Mouse (Mus musculus) megakaryocyte-erythroid progenitor cell, adult 5-6 weeks (primary cell): ENCODE data around the gene Eif3b. TPM values are rescaled to one million over a fixed set of nuclear protein-coding genes. Genes with fewer than 3 reads are reported as not detected.

ENCODE experiments used
- ATAC-seq: replicated peaks from 2 replicates; pipeline ENCODE4 v1.8.0; 2016; ENCODE audit warnings: mild to moderate bottlenecking, inconsistent platforms; ENCODE audit not compliant: severe bottlenecking, poor library complexity, low FRiP score, low TSS enrichment
- total RNA-seq, 2 experiments: library from RNA; stranded (forward) in 1 of 2; stranded (reverse) in 1 of 2; fragments of 200-1000, 215-1000 nt in 1 of 2; fragments of >200 nt in 1 of 2; fragmentation: Nextera tagmentation in 1 of 2; gene quantifications; 2 replicates each; pipeline ENCODE4 v1.2.3; 2014 to 2017

The Eif3b gene
- total RNA-seq (2014; fragmentation: Nextera tagmentation) (262 and 301 TPM in 2 replicates), total RNA-seq (2017) (239 and 260 TPM in 2 replicates)

DNA sequence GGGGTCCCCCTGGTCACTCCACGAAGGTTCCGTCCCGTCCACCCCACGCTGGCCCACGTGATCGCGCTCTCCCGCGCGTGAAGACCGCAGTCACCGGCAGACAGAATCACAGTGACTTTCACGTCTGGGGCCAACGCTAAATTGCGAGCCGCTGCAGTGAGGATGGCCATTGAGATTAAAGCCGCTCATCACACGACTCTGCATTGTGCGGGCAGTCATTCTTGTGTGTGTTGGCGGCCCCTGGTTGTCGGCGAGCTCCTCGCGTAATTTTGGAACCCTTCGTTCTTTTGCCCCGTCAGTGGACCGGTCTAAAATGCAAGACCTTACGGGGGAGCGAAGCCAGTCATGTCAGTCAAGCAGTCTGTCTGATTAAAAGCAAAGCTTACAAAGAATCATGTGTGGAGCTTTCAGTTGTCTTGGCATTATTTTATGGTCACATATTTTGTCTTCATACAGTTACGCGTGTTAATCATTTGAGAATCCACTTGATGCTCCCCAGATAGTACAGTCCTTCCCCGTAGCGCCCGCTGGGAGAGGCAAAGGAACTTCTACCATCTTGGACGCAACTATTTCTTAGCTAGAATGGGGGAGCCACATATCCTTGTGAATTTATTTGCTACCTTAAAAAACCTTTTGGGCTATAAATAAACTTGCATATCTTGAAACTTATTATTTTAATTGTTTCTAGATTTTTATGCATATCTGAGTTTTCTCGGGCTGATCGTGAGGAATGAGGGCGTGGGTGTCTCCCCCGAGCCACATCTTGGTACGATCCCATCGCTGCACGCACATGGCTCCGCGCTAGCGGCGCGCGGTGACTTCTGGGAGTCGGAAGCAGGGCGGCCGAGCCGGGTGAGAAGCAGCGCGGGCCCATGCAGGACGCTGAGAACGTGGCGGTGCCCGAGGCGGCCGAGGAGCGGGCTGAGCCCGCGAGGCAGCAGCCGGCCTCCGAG lies at the start of gene Eif3b:
Gene Eif3b, plus strand, starts transcription at position 840 of the 953 bp plus-strand sequence.
- peak; percentile 77 for ATAC-seq

DNA sequence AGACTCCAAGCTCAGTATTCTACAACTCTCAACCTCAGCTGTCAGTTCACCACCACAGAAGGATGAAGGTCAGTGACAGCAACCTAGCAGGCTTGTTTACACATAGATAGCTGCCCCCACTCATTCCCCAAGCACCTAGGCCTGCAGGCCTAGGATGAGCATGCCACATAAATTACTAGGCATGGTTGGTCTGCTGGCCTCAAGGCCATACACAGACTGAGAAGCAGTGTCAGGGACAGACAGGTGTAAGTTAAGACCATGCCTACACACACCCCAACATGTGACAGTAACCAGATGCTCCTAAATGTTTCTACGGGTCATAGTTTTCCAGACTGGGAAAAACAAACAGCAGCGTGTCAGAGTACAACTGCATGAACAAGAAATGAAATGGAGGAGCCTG lies 49.7 kb upstream of the Eif3b start:
- ATAC-seq = no peak

DNA sequence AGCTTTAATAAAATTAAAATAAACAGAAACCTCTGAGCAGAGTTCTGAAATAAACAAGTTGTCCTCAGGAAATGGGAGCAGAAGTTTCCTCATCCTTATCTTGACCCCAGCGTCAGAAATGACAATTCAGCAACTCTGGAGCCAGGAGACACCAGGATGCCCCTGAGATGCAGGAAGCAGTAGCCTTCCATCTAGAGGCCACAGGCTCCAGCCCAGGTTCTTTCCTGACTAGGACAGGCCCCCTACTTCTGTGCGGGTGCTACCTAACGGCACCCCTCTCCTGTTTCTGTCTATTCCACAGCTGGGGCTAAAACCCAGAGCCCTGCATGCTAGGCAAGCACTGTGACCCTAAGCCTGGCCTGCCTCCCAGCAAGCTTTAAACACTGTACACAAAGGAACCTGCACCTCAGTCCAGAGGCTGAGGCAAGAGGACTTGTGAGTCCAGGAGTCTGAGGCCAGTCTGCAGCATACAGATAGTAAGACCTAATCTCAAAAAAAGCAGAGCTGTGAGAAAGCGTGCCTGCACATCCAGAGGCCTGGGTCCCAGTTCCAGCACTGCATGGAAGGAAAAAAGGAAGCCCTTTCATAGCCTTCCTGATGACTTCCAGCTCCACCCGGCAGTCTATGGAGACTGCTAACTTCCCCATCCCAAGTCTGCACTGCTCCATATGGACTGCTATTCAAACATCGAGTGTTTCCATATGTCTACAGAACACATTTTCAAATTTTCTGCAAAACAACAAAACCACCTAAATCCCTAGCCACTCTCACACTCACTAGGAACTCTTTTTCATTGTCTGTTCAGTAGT lies 48.5 kb upstream of the Eif3b start:
- peak; percentile 48 for ATAC-seq

DNA sequence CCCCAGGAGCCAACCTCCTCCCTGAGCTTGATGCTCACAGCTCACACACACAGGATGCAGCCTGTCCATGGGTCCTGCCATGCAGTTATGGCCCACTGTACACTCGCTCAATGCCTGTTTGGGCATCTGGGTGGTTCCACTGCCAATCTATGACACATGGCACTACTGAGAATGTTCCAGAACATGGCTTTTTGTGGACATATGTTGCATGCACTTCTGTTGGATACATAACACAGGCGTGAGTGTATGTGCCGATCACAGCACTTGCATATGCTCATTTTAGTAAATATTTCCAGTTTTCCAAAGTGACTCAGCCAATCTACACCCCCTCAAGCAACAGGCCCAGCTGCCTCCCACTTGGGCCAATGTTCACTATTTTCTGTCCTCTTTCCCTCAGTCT lies 47.5 kb upstream of the Eif3b start:
- no peak for ATAC-seq

DNA sequence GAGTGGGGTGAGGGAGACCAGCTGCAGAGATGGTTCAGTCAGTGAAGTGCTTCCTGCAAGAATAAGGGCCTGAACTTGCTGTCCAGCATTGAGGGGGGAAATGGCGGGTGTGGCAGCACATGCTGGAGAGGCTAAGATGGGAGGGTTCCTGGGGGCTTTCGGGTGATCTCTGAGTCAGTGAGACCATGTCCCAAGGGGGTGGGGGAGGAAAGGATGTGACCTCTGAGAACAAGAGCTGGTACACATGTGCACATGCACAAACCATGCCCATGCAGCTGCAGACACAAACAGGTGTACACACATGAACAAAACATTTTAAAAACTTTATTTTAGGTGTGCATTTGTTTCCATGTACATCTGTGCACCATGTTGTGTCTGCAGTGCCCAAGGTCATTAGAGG lies 45.4 kb upstream of the Eif3b start:
- ATAC-seq = no peak

DNA sequence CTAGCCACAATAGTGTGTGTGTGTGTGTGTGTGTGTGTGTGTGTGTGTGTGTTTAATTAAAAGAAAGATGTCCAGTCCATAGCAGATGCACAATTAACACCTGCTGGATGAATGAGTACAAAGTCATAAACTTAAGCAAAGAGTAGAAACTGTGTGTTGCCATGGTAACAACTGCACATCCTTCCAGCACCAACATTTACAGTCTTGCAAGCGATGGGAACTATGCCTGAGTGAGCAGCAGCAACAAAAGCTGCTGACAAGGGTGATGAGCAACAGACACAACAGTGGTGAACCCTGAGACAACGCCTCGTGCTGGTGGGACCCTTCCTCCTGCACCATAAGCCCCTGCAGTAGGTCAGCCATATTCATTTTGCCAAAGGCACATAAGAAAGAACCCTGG lies 44.9 kb upstream of the Eif3b start:
- ATAC-seq = no peak

DNA sequence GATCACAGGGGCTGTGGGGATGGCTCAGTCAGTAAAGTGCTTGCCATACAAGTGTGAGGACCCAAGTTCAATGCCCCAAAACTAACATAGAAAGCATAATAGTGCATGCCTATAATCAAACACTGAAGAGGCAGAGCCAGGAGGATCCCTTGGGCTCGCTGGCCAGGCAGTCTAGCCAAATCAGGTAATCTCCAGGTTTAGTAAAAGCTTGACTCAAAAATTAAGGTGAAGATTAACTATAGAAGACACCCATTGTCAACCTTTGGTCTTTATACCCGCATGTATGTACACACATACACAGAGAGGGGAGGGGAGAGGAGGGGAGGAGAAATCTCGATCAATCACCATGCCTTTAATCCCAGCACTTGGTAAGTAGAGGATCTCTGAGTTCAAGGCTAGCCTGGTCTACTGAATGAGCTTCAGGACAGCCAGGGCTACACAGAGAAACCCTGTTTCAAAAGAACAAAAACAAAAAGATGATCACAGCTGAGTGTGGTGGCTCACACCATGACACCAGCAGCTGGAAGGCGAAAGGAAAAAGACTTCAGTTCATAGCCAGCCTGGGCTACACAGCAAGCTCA lies 43.8 kb upstream of the Eif3b start:
- no peak for ATAC-seq

DNA sequence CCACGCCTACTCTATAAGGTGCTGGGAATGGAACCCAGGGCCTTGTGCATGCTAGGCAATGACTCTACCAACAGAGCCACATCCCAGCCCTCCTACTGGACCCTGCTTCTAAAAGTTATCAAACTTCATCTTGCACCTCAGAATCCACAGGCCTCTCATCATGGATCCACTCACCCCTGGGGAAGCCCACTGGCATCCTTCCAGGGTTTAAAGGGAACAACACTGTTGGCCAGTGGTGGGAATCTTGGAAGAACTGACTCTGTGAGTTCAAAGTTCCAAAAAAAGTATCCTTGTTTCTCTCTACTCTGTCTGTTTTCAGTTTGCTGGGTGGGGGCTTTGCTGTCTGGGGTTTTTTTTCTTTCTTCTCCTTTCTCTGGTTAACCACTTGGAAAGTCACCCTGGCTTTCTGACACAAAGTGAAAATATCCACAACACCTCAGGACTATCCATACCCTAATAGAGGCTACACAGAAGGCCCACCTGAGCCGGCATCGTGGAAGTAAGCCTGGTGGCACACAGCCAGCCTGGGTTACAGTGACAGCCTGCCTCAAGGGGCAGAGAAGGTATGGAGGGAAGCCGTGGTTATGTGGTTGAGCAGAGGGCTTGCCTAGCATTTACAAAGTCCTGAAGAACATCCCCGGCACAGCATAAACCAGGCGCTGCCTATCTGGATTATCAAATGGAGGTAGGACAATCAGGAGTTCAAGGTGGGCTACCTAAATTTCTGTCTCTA lies 40.8 kb upstream of the Eif3b start:
- no peak for ATAC-seq

DNA sequence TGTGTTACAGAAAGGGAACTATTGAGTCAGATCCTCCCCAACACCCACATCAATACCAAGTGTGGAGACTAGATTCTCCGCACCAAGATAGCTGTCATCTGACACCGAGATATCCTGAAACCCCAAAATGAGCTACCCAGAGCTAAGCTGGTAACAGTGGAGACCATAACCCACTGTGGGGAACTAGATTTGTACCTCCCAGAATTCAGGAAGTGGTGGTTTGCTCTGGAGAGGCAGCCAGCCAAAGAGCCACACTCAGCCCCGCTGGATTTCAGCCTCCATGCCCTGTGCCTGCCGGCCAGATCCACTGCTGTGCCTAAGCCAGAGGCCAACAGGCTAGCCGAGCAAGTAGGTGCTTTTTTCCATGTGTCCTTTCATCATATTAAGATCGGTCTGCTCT lies 39.8 kb upstream of the Eif3b start:
- ATAC-seq = peak; percentile 16; the same call in 1 of the 2 replicates

DNA sequence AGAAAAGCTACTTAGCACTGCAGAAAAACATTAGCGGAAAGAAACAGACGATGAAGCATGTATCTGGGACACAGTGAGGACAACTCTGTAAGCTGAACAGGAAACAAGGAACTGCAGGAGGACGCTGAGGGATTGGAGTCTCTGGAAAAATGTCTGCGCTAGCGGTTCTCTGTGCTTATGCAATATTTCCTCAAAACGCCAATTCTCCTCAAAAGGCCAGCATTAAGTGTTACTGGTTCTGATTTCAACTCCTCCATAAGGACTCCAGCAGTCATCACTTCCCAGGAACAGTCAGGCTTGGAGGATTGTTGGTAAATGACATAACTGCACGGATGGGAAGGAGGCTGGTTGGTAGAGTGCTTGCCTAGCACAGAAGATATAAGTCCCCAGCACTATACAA lies 38.0 kb upstream of the Eif3b start:
- no peak for ATAC-seq

DNA sequence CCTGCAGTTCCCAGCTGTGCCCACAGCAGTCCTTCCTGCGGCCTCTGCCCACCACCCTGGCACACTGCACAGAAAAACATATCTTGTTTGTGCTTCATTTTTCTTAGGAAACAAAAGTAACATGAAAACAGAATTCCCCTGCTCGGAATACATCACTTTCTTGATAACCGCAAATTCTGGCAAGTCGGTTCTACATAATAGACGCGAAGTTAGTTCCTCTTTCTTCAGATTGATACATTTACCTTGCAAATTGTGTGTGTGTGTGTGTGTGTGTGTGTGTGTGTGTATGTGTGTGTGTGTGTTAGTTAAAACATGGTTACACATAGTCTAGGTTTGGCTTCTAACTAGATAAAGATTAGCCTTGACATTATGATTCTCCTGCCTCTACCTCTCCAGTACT lies 36.4 kb upstream of the Eif3b start:
- ATAC-seq = no peak

DNA sequence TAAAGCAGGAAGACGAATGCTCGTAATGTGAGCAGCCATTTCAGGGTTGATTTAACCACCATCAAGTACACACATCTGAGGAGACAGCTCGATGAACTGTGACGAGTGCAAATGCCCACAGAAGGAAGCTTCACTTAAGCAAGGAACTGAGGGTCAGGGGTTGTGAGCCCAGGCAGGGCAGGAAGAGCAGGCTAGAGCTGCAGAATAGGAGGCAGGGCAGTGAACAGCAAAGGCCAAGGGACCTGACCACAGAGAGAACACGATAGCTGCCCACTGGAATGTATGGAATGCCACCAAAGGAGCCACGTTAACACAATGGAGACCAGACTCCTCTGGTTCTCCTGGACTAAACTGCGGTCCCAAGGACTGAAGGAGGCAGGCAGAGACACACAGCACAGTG lies 35.6 kb upstream of the Eif3b start:
- ATAC-seq = no peak

DNA sequence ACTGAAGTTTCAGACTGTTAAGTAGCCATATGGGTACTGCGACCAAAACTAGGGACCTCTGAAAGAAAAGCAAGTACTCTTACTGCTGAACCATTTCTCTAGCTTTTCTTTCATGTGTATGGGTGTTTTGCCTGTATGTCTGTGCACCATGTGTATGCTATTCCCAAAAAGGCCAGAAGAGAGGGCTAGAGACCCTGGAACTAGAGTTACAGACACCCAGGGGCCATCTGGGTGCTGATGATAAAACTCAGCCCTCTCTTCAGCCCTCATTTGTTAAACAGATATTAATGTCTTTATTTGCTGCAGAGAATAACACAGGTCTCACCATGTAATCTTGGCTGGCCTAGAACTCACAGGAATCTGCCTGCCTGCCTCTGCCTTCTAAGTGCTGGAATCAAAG lies 34.7 kb upstream of the Eif3b start:
- peak; percentile 38 for ATAC-seq

DNA sequence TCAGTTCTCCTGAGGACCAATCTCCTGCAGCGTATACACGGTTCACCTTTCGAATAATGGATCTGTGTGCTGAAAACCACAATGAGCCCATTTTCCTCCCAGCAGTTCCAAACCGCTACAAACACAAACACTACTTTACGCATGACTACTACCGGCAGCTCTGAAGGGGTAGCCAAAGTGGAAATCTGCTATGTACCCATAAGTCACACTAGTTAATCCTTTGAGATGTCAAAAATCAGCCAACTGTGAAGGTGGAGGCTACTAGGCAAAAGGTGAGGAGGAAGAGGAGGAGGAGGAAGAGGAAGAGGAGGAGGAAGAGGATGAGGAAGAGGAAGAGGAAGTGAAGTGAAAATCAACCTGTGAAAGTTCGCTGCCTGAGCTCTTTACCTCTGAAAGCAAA lies 31.9 kb upstream of the Eif3b start:
- ATAC-seq = no peak

DNA sequence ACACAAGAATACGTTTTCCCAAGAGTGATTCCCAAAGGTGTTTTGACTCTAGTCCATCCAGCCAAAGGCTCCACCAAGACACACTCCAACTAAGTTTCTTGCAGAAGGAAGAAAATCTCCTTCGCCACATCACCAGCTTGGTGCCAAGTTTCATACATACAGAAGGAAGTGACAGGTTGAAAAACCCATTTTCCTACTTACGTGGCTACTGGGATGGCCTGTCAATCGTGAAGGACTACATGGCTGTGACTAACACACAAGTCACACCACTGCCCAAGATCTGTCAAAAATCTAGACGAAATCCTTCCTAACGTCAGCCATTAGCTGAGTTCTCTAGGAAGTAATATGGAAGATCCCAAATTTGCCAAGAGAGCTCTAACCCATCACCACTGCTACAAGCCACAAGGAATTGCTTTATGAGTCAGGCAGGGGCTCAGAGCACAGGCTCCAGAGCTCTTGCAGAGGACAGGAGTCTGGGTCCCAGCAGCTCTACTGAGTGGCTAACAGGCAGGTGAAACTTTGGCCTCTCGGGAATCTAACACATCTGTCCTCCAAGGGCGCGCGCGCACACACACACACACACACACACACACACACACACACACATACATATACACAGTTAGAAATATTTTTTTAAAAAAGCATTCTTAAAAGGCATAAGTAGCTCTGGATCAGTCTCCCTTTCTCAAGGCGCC lies 31.2 kb upstream of the Eif3b start:
- ATAC-seq = no peak

DNA sequence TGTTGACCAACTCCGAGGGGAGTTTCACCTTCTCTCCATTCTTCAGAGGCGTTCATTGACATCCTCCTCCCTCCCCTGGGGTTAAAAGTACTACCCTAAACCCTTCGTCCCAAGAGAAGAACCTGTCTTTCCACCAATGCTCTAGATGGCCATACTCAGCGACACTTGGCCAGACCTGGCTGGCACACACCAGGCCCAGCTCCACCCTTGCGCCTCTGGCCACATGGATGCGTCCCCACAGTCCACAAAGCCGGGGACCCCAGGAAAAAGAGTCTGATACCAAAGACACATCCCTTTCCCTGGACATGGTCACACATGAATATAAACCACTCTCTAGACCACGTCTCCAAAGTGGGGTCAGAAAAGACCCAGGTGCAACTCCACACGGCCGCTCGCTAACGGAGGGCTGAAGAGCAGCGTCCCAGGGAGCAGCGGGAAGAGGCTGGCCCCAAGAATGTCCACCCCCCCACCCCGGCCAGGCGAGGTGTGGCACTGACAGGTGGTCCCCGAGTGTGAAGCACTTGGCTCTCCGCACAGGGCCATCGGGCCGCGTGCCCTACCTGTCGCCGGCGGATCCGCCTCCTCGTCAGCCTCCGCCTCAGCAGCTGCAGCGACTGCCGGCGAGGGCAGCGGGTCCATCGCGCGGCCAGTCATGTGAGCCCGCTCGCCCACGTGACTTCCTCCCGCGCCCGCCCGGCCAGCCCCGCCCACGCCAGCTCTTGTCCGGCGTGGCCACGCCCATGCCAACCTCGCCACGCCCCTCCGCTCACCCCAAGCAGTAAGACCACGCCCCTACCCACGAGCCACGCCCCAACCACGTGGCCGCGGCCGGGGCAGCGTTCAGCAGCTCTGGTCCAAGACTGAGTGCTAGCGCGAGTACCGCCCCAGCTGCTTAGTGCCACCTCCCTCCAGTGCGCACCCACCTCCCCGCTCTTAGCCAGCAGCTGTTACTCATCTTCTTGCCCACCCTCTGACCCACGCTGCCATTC lies 30.2 kb upstream of the Eif3b start, which contains the start of gene Snx8:
Gene Snx8, minus strand, starts transcription at position 675 of the 989 bp plus-strand sequence.
- ATAC-seq = peak; percentile 93

DNA sequence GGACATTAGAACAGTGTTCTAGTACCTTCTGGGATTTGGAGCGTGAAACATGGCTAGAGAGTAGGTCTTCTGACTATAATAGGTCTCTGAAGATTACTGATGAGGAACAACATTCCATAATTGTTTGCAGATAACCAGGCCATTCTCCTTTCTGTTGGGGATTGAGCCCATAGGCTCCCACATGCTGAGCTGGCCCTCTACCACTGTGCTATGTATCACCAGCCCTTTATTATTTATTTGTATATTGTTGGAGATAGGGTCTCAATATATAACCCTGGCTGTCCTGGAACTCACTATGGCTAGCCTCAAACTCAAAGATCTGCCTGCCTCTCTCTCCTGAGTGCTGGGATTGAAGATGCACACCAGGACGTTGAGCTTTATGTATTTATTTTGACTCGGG lies 29.5 kb upstream of the Eif3b start:
- ATAC-seq = no peak

DNA sequence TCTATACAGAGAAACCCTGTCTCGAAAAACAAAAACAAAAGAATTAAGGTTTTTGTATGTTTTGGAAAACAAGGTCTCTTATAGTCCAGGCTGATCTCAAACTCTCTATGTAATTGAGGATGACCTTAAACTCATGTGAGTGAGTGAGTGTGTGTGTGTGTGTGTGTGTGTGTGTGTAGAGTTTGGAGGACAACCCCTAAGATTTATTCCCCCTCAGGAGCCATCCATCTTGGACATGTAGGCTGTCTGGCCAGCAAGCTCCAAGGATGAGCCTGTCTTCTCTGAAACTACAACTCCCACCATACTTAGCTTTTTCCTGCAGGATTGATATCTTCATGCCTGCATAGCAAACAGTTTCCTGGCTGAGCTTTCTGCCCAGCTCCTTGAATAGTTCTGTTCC lies 27.7 kb upstream of the Eif3b start:
- ATAC-seq = no peak
